Comparison of ENCODE assay signal across 13 mouse cellular contexts in genomic region chr13:107308404-107308803, GRCm38 (mm10).
DNase-seq lines count a peak whose midpoint lies in the region; ATAC-seq lines count a peak whose summit lies in the region.
"Had no signal": no experiment of that assay in that cellular context is flagged by ENCODE, and none has a peak within 500 bp of the region (broad histone marks: within the 10 kb centered on the region; RNA-seq: fewer than 3 reads in every experiment).

No protein-coding gene starts in this region.

- 0 out of 2 replicates have a peak, but pooled peaks have one; percentile 45 for ATAC-seq in common myeloid progenitor, adult 5-6 weeks (replicated peaks; ENCODE audit: low read depth, poor library complexity, severe bottlenecking)
- ATAC-seq in granulocyte monocyte progenitor cell, adult 5-6 weeks (replicated peaks; ENCODE audit: poor library complexity, severe bottlenecking), result peak; percentile 80
- ATAC-seq in megakaryocyte progenitor cell, adult 5-6 weeks (replicated peaks; ENCODE audit: poor library complexity), result peak; percentile 66

- no peak for DNase-seq in cerebellum, adult 9-11 months
- DNase-seq in layer of hippocampus, adult 9-11 months, result no peak
- DNase-seq: adrenal gland, adult 2 months; adrenal gland, postnatal 10 days; adrenal gland, postnatal 25 days; cerebellum, adult 11 months; cerebellum, adult 18-20 months; cerebellum, adult 8-10 months; cerebellum, postnatal 25 days; embryo, embryonic 11 days had no signal
